Mouse (Mus musculus) intestine, embryonic 16.5 days (tissue): ENCODE results near the gene Rap1gap2. TPM values are rescaled to one million over a fixed set of nuclear protein-coding genes. Genes with fewer than 3 reads are reported as not detected.

ENCODE experiments used
- ATAC-seq: fragments of 200-750 bp; cut with Nextera tagmentation; 2 replicates; pipeline ENCODE4 v1.8.0; 2017; ENCODE audit warnings: moderate TSS enrichment, moderate library complexity
- H3K27ac ChIP-seq: fragments of 300-500 bp; sonication (generic); 2 replicates; pipeline ENCODE4 v1.5.1; 2014; ENCODE audit warnings: mild to moderate bottlenecking, low read length
- H3K27me3 ChIP-seq: fragments of 300-500 bp; sonication (generic); replicated peaks from 2 replicates; pipeline ENCODE4 v1.6.1; 2014; ENCODE audit warnings: low read length, control low read depth, mixed read lengths; ENCODE audit not compliant: control insufficient read depth, insufficient read depth
- H3K36me3 ChIP-seq: fragments of 300-500 bp; sonication (generic); 2 replicates; pipeline ENCODE4 v1.6.1; 2014; ENCODE audit warnings: low read length, control low read depth; ENCODE audit not compliant: control insufficient read depth, insufficient read depth
- H3K4me1 ChIP-seq: fragments of 300-500 bp; sonication (generic); 2 replicates; pipeline ENCODE4 v1.6.1; 2014; ENCODE audit warnings: low read length, control low read depth, mixed read lengths; ENCODE audit not compliant: control insufficient read depth, insufficient read depth
- H3K4me2 ChIP-seq: fragments of 300-500 bp; sonication (generic); 2 replicates; pipeline ENCODE4 v1.6.1; 2014; ENCODE audit warnings: low read depth, low read length, control low read depth
- H3K4me3 ChIP-seq: fragments of 300-500 bp; sonication (generic); 2 replicates; pipeline ENCODE4 v1.5.1; 2014; ENCODE audit warnings: mild to moderate bottlenecking, low read length
- H3K9ac ChIP-seq: fragments of 300-500 bp; sonication (generic); 2 replicates; pipeline ENCODE4 v1.6.1; 2014; ENCODE audit warnings: low read depth, low read length
- H3K9me3 ChIP-seq: fragments of 300-500 bp; sonication (generic); 2 replicates; pipeline ENCODE4 v1.6.1; 2016; ENCODE audit warnings: low read length, control low read depth; ENCODE audit not compliant: control insufficient read depth
- WGBS: fragments of 180-500 bp; shearing (Covaris S2); extraction: QIAGEN DNeasy Blood & Tissue Kit; methylation state at CpG from one replicate; pipeline ENCODE4 v1.1.7; 2014; 5-methylcytosine and 5-hydroxymethylcytosine counted together
- polyA plus RNA-seq: library from polyadenylated mRNA; unstranded; fragments of >200 nt; fragmentation: Nextera tagmentation; extraction: Ambion mirVana; gene quantifications from 2 replicates; pipeline ENCODE4 v1.2.1, GENCODE M21; 2015

Gene Rap1gap2
- polyA plus RNA-seq: 8.4 and 10.5 TPM in 2 replicates

DNA sequence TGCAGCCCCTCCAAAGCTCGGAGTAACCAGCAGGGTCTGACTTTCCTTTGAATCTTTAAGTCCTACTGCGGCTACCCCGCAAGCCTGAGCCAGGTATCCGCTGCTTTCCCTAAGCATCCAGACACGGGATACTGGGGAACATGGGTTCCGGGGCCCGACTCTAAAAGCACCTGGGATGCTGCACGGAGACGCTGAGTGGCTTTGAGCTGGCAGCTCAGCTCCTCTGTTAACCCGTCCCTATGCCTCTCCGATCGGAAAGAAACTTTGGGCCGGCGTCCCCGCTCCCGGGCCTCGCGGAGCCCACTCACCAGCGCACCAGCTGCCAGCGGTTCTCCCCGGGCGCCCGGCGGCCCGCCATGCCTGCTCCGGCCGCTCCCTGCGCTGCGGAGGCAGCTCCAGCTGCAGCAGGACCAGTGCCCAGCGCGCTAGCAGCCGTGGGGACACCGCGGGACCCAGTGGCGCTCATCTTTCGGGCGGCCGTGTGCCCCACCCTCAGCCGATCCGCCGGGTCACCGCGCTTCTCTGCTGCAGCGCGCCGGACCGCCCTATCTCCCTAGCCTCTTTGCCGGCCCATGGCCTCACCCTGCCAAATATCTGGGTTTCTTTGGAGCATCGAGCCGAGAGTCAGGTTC, at the start of gene Rap1gap2:
TSS of gene Rap1gap2 (minus strand) at position 371 of the 632 bp plus-strand sequence.
- Histone ChIP-seq H3K9ac (peak within 1 kb of the TSS; percentile 55), H3K4me3 (peak within 1 kb of the TSS; percentile 48), H3K4me1 (peaks cover 10% of the 10 kb centered on the region), H3K9me3 (no peaks in the 10 kb centered on the region), H3K36me3 (no peaks in the 10 kb centered on the region), H3K27ac (no peak within 1 kb of the TSS), H3K27me3 (peaks cover 31% of the 10 kb centered on the region), H3K4me2 (peak within 1 kb of the TSS; percentile 72)
- ATAC-seq: no peak; the same call in 1 of the 2 replicates
- 2% methylated on average over 50 of the region's 50 CpGs for whole genome bisulfite sequencing

DNA sequence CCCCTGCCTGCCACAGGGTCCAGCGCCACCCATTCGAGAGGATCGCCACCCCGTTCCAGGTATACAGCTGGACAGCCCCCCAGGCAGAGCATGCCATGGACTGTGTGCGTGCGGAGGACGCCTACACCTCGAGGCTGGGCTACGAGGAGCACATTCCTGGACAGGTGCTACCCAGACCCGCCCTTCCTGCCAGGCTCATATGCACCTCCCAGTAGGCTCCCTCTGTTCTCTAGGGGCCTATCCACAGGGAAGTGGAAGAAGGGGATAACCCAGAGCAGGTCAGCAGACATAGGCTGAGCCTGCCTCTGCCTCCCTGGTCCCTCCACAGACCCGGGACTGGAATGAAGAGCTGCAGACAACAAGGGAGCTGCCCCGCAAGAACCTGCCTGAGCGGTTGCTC, 49.6 kb upstream of the Rap1gap2 start:
- H3K4me2 ChIP-seq: no peak overlapping the region
- no peak overlapping the region for H3K4me3 ChIP-seq
- 90% methylated on average over 13 of the region's 13 CpGs for WGBS
- no peak overlapping the region for H3K27ac ChIP-seq
- no peaks in the 10 kb centered on the region for H3K27me3 ChIP-seq
- H3K36me3 ChIP-seq: peaks cover 57% of the 10 kb centered on the region
- ATAC-seq: peak; percentile 30; the same call in 1 of the 2 replicates
- no peak overlapping the region for H3K9ac ChIP-seq
- no peaks in the 10 kb centered on the region for H3K4me1 ChIP-seq
- H3K9me3 ChIP-seq: 0 out of 2 replicates have a peak, but pooled peaks cover 4% of the 10 kb centered on the region

DNA sequence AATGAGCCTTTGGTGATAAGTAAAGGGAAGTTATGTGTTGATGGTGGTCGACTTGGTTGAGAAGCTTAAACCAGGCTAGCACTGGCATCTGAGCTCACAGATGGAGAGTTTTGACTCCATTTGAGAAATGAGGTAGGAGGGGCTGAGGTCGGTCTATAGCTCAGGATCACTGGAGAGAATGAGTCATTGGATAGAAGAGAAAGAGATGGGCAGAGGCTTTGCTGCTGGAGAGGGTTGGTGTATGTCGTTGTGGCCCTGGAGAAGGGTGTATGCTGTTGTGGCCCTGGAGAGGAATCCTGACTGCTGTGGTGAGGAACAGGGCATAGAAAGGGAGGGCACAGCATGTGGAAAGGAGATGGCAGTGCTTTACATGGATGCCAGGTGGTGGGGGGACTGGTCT, 45.2 kb upstream of the Rap1gap2 start:
- no peak for ATAC-seq
- Histone ChIP-seq H3K36me3 (peaks cover 28% of the 10 kb centered on the region), H3K4me3 (no peak overlapping the region), H3K9ac (no peak overlapping the region), H3K27ac (no peak overlapping the region), H3K4me1 (peaks cover 21% of the 10 kb centered on the region), H3K9me3 (0 out of 2 replicates have a peak, but pooled peaks cover 4% of the 10 kb centered on the region), H3K27me3 (no peaks in the 10 kb centered on the region), H3K4me2 (no peak overlapping the region)
- 84% methylated on average over 3 of the region's 3 CpGs for WGBS

DNA sequence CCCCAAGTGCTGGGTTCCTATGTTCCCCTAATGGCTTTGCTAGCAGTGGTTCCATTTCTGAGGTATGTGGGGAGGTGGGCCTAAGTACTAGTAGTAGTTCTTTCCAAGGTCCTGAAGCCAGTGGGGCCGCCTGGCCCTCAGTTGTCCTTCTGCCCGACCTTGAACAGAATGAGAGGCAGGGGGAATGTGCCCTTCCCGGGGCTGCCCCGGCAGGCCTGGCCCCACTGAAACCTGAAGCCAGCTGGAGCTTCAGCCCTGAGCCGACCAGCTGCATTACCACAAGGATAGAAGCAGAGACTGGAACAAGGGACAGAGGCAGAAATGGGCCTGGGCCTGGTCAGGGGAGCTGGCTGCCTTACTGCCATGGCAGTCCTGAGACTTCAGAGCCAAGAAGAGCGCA, 42.7 kb upstream of the Rap1gap2 start:
- ATAC-seq: no peak
- H3K9ac ChIP-seq: peak overlapping the region; percentile 1; the same call in 1 of the 2 replicates

DNA sequence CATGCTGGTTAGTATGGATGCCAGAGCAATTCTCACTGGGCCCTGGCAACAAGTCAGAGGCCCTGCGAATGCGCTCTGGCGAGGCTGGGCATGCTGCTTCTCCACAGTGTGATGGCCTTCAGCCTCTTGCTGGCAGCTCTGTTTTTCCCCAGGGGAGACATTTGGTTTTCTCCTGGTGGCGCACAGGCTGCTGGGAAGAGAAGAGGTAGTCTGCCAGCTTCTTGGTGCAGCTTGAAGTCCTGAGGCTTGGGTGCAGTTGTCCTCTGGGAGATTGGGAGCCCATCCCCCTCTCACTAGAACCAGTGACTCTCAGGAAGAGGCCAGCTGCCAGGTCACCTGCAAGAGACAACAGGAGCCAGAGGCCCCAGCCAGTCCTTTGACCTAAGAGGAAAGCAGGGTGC, 42.1 kb upstream of the Rap1gap2 start:
- H3K9me3 ChIP-seq: 0 out of 2 replicates have a peak, but pooled peaks cover under 1% of the 10 kb centered on the region
- WGBS: 84% methylated on average over 4 of the region's 4 CpGs
- no peaks in the 10 kb centered on the region for H3K27me3 ChIP-seq
- ATAC-seq: no peak
- peaks cover 35% of the 10 kb centered on the region for H3K4me1 ChIP-seq
- H3K27ac ChIP-seq: 0 out of 2 replicates have a peak overlapping the region, but pooled peaks have one; percentile 7
- no peak overlapping the region for H3K4me3 ChIP-seq
- H3K36me3 ChIP-seq: peaks cover 9% of the 10 kb centered on the region
- H3K4me2 ChIP-seq: peak overlapping the region; percentile 25; the same call in 1 of the 2 replicates
- peak overlapping the region; percentile 1; the same call in 1 of the 2 replicates for H3K9ac ChIP-seq

More for the DNA sequence above, 42.7 kb upstream of the Rap1gap2 start:
- Histone ChIP-seq H3K4me2 (0 out of 2 replicates have a peak overlapping the region, but pooled peaks have one; percentile 7), H3K27ac (0 out of 2 replicates have a peak overlapping the region, but pooled peaks have one; percentile 7), H3K4me1 (peaks cover 31% of the 10 kb centered on the region), H3K36me3 (peaks cover 14% of the 10 kb centered on the region), H3K4me3 (no peak overlapping the region), H3K9me3 (0 out of 2 replicates have a peak, but pooled peaks cover 4% of the 10 kb centered on the region), H3K27me3 (no peaks in the 10 kb centered on the region)
- 55% methylated on average over 6 of the region's 6 CpGs for WGBS

DNA sequence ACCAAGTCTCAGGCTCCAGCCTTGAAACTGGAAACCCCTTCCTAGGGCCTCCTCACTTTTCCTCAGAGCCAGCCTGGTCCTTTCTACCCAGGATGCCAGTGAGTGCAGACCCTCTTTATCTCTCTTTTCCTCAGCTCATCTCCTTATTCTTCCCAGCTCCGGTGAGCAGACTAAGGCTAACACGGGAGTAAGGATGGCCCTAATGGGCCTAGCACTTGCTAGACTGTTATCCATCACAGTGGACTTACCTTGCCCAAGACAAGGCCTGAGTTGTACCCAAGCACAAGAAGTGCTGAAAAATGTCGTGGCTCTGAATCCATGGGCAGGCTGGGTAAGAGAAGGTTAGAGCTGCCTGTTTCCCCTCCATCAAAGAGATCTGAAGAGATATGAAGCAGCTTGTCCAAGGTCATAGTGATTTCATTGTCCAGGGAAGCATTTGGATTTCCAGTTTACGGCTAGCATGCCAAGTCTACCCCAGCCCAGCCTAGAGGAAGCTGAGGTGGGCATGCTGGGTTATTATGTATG, 39.9 kb upstream of the Rap1gap2 start:
- WGBS: 42% methylated on average over 4 of the region's 4 CpGs
- no peak for ATAC-seq
- peak overlapping the region; percentile 91 for H3K9ac ChIP-seq

DNA sequence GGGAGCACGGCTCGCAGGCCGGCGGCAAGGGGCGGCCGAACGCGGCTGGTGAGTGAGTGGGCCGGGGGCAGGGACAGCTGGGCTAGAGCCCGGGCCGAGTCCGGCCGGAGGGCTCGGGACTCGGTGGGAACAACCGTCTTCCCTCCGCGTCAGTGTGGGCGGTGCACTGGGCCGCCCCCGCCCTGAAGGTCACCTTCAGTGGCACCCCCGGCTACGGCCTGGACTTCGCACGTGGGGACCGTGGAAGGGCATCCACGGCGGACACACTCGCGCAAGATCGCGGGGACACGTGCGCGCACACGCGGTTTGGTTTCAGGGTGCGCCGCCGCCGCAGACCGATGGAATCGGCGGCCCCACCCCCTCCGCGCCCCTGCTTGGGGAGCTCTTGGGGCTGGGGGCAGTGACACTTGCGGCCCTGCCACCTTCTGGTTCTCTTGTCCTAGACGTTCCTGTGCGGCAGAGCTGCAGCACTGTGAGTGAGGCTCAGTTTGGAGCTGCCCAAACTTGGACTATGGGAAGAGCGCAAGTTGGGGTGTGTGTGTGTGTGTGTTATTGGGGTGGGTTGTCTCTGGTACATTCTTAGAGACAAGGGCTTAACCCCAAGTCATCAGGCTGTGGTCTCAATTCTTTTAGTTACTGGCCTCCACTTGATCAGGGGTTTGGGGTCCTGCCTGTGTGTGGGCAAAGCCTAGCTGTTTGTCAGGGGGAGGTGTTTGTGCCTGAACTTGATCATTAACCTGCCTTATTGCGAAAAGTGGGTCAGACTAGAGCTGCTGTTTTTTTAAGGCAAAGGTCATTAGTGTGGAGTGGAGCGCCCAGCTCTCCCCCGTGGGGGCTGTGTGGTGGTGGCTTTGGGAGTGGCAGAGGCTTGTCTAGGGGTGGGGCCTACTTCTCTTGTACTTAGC, 39.2 kb upstream of the Rap1gap2 start:
- Histone ChIP-seq H3K36me3 (no peaks in the 10 kb centered on the region), H3K4me1 (peaks cover 35% of the 10 kb centered on the region), H3K9me3 (no peaks in the 10 kb centered on the region), H3K9ac (peak overlapping the region; percentile 91), H3K4me3 (peak overlapping the region; percentile 96), H3K27ac (peak overlapping the region; percentile 93), H3K27me3 (no peaks in the 10 kb centered on the region), H3K4me2 (peak overlapping the region; percentile 81)
- peak; percentile 69 for ATAC-seq
- WGBS: under 1% methylated on average over 53 of the region's 53 CpGs

More for the DNA sequence above, 39.9 kb upstream of the Rap1gap2 start:
- Histone ChIP-seq H3K4me1 (peaks cover 35% of the 10 kb centered on the region), H3K27me3 (no peaks in the 10 kb centered on the region), H3K4me2 (peak overlapping the region; percentile 81), H3K4me3 (peak overlapping the region; percentile 96), H3K9me3 (no peaks in the 10 kb centered on the region), H3K27ac (peak overlapping the region; percentile 93; the same call in 1 of the 2 replicates), H3K36me3 (no peaks in the 10 kb centered on the region)

DNA sequence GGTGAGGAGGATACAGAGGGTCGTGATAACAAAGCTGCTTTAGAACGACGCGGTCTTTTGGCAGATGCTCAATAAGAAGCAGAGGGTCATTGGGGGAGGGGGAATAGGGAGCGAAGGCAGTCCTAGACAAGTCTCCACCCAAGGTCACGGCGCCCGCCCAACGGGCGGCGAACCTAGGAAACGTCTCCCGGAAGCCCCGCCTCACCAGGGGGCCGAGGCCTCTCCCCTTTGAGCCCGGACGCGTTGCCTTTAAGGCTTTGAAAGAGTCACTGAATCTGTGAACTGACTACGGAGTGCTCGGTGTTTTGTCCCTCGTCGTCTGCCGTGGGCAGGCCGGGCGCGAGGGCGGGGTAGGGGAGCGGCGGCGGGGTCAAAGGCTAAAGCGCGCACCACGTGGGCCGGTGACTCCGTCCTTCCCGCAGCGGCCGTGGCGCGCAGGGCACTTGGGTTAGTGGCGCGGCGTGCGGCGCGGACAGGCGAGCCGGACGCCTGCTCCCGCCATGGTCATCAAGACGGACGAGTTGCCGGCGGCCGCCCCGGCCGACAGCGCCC, 38.5 kb upstream of the Rap1gap2 start, which contains the start of gene Cluh:
TSS of gene Cluh (plus strand) at position 401 of the 552 bp plus-strand sequence.
- WGBS: under 1% methylated on average over 57 of the region's 58 CpGs
- no peaks in the 10 kb centered on the region for H3K36me3 ChIP-seq
- ATAC-seq: peak; percentile 86
- H3K4me2 ChIP-seq: peak within 1 kb of the TSS; percentile 81
- H3K4me1 ChIP-seq: peaks cover 35% of the 10 kb centered on the region
- no peaks in the 10 kb centered on the region for H3K9me3 ChIP-seq
- H3K27me3 ChIP-seq: no peaks in the 10 kb centered on the region
- peak within 1 kb of the TSS; percentile 93 for H3K27ac ChIP-seq
- peak within 1 kb of the TSS; percentile 96 for H3K4me3 ChIP-seq
- H3K9ac ChIP-seq: peak within 1 kb of the TSS; percentile 91
